Mouse (Mus musculus): ENCODE measurements around the gene Pdzd2. TPM values are rescaled to one million over a fixed set of nuclear protein-coding genes. Genes with fewer than 3 reads are reported as not detected.

Gene Pdzd2
- polyA plus RNA-seq, 1 experiment from 2014 or later = 19.2 TPM

- no peaks in the 10 kb centered on the region; the same call in 1 of the 2 replicates for H3K9me3 ChIP-seq (replicated peaks; ENCODE audit: control insufficient read depth, low read length)
Measured at GRCm38 (mm10) chr15:12408205-12408604, 331.5 kb downstream of the Pdzd2 start.

GRCm38 (mm10) chr15:12405592-12405991 is 334.1 kb downstream of the Pdzd2 start:
- Histone ChIP-seq H3K27me3 (ENCODE audit: control insufficient read depth, insufficient read depth, low read length) (no peaks in the 10 kb centered on the region), H3K36me3 (ENCODE audit: control insufficient read depth, insufficient read depth) (peaks cover 20% of the 10 kb centered on the region), H3K4me1 (ENCODE audit: control insufficient read depth, insufficient read depth, low read length) (no peaks in the 10 kb centered on the region), H3K27ac (ENCODE audit: low read length) (no peak overlapping the region), H3K9me3 (replicated peaks; ENCODE audit: control insufficient read depth, low read length) (peaks cover 2% of the 10 kb centered on the region; the same call in 1 of the 2 replicates), H3K4me3 (ENCODE audit: low read length) (no peak overlapping the region), H3K9ac (ENCODE audit: low read length) (no peak overlapping the region), H3K4me2 (ENCODE audit: low read depth, low read length) (no peak overlapping the region)
- no peak for ATAC-seq (replicated peaks; ENCODE audit: extremely low read depth, insufficient read depth, low FRiP score)
- 78% methylated on average over 5 of the region's 5 CpGs for WGBS

More at GRCm38 (mm10) chr15:12408205-12408604, 331.5 kb downstream of the Pdzd2 start:
- 75% methylated on average over 8 of the region's 8 CpGs for WGBS
- H3K4me2 ChIP-seq (ENCODE audit: low read depth, low read length) = no peak overlapping the region
- ATAC-seq (replicated peaks; ENCODE audit: extremely low read depth, insufficient read depth, low FRiP score) = no peak
- H3K9ac ChIP-seq (ENCODE audit: low read length) = no peak overlapping the region
- H3K4me3 ChIP-seq (ENCODE audit: low read length) = no peak overlapping the region
- peaks cover 12% of the 10 kb centered on the region for H3K36me3 ChIP-seq (ENCODE audit: control insufficient read depth, insufficient read depth)
- H3K4me1 ChIP-seq (ENCODE audit: control insufficient read depth, insufficient read depth, low read length) = no peaks in the 10 kb centered on the region
- no peaks in the 10 kb centered on the region for H3K27me3 ChIP-seq (ENCODE audit: control insufficient read depth, insufficient read depth, low read length)
- H3K27ac ChIP-seq (ENCODE audit: low read length) = no peak overlapping the region

- Histone ChIP-seq H3K9ac (ENCODE audit: low read length) (no peak overlapping the region), H3K4me1 (ENCODE audit: control insufficient read depth, insufficient read depth, low read length) (no peaks in the 10 kb centered on the region), H3K27ac (ENCODE audit: low read length) (no peak overlapping the region), H3K36me3 (ENCODE audit: control insufficient read depth, insufficient read depth) (peaks cover 19% of the 10 kb centered on the region), H3K27me3 (ENCODE audit: control insufficient read depth, insufficient read depth, low read length) (no peaks in the 10 kb centered on the region), H3K9me3 (replicated peaks; ENCODE audit: control insufficient read depth, low read length) (0 out of 2 replicates have a peak, but pooled peaks cover 2% of the 10 kb centered on the region), H3K4me2 (ENCODE audit: low read depth, low read length) (no peak overlapping the region), H3K4me3 (ENCODE audit: low read length) (no peak overlapping the region)
- ATAC-seq (replicated peaks; ENCODE audit: extremely low read depth, insufficient read depth, low FRiP score) = no peak
- 78% methylated on average over 6 of the region's 6 CpGs for WGBS
Measured at GRCm38 (mm10) chr15:12397032-12397431, 342.7 kb downstream of the Pdzd2 start.

- ATAC-seq (replicated peaks; ENCODE audit: extremely low read depth, insufficient read depth, low FRiP score) = no peak
Measured at GRCm38 (mm10) chr15:12394758-12395157, 345.0 kb downstream of the Pdzd2 start.

GRCm38 (mm10) chr15:12388726-12389489 is 350.8 kb downstream of the Pdzd2 start:
- Histone ChIP-seq H3K4me2 (ENCODE audit: low read depth, low read length) (no peak overlapping the region), H3K9me3 (replicated peaks; ENCODE audit: control insufficient read depth, low read length) (no peaks in the 10 kb centered on the region), H3K4me3 (ENCODE audit: low read length) (no peak overlapping the region), H3K27me3 (ENCODE audit: control insufficient read depth, insufficient read depth, low read length) (no peaks in the 10 kb centered on the region), H3K27ac (ENCODE audit: low read length) (no peak overlapping the region), H3K9ac (ENCODE audit: low read length) (no peak overlapping the region), H3K4me1 (ENCODE audit: control insufficient read depth, insufficient read depth, low read length) (no peaks in the 10 kb centered on the region), H3K36me3 (ENCODE audit: control insufficient read depth, insufficient read depth) (0 out of 2 replicates have a peak, but pooled peaks cover 5% of the 10 kb centered on the region)
- WGBS = 88% methylated on average over 15 of the region's 15 CpGs
- no peak for ATAC-seq (replicated peaks; ENCODE audit: extremely low read depth, insufficient read depth, low FRiP score)

More at GRCm38 (mm10) chr15:12394758-12395157, 345.0 kb downstream of the Pdzd2 start:
- H3K36me3 ChIP-seq (ENCODE audit: control insufficient read depth, insufficient read depth) = peaks cover 11% of the 10 kb centered on the region; the same call in 1 of the 2 replicates
- H3K4me1 ChIP-seq (ENCODE audit: control insufficient read depth, insufficient read depth, low read length) = no peaks in the 10 kb centered on the region
- 87% methylated on average over 10 of the region's 10 CpGs for WGBS
- H3K9ac ChIP-seq (ENCODE audit: low read length) = no peak overlapping the region
- no peak overlapping the region for H3K4me2 ChIP-seq (ENCODE audit: low read depth, low read length)
- H3K9me3 ChIP-seq (replicated peaks; ENCODE audit: control insufficient read depth, low read length) = no peaks in the 10 kb centered on the region
- no peak overlapping the region for H3K27ac ChIP-seq (ENCODE audit: low read length)
- no peaks in the 10 kb centered on the region for H3K27me3 ChIP-seq (ENCODE audit: control insufficient read depth, insufficient read depth, low read length)
- no peak overlapping the region for H3K4me3 ChIP-seq (ENCODE audit: low read length)

- Histone ChIP-seq H3K27me3 (ENCODE audit: control insufficient read depth, insufficient read depth, low read length) (no peaks in the 10 kb centered on the region), H3K4me1 (ENCODE audit: control insufficient read depth, insufficient read depth, low read length) (no peaks in the 10 kb centered on the region), H3K4me2 (ENCODE audit: low read depth, low read length) (no peak overlapping the region), H3K9ac (ENCODE audit: low read length) (no peak overlapping the region), H3K9me3 (replicated peaks; ENCODE audit: control insufficient read depth, low read length) (0 out of 2 replicates have a peak, but pooled peaks cover 2% of the 10 kb centered on the region), H3K36me3 (ENCODE audit: control insufficient read depth, insufficient read depth) (peaks cover 8% of the 10 kb centered on the region; the same call in 1 of the 2 replicates), H3K27ac (ENCODE audit: low read length) (no peak overlapping the region), H3K4me3 (ENCODE audit: low read length) (no peak overlapping the region)
- WGBS = 48% methylated on average over 13 of the region's 13 CpGs
- no peak; the same call in 1 of the 2 replicates for ATAC-seq (replicated peaks; ENCODE audit: extremely low read depth, insufficient read depth, low FRiP score)
Measured at GRCm38 (mm10) chr15:12384679-12385078, 355.0 kb downstream of the Pdzd2 start.

GRCm38 (mm10) chr15:12380548-12380947 is 359.2 kb downstream of the Pdzd2 start:
- Histone ChIP-seq H3K27me3 (ENCODE audit: control insufficient read depth, insufficient read depth, low read length) (no peaks in the 10 kb centered on the region), H3K27ac (ENCODE audit: low read length) (no peak overlapping the region), H3K36me3 (ENCODE audit: control insufficient read depth, insufficient read depth) (peaks cover 3% of the 10 kb centered on the region; the same call in 1 of the 2 replicates), H3K9ac (ENCODE audit: low read length) (no peak overlapping the region), H3K4me3 (ENCODE audit: low read length) (no peak overlapping the region), H3K4me2 (ENCODE audit: low read depth, low read length) (no peak overlapping the region), H3K4me1 (ENCODE audit: control insufficient read depth, insufficient read depth, low read length) (peaks cover 5% of the 10 kb centered on the region), H3K9me3 (replicated peaks; ENCODE audit: control insufficient read depth, low read length) (0 out of 2 replicates have a peak, but pooled peaks cover 2% of the 10 kb centered on the region)
- WGBS = 57% methylated on average over 5 of the region's 5 CpGs
- ATAC-seq (replicated peaks; ENCODE audit: extremely low read depth, insufficient read depth, low FRiP score) = no peak

- ATAC-seq (replicated peaks; ENCODE audit: extremely low read depth, insufficient read depth, low FRiP score) = no peak
- no peaks in the 10 kb centered on the region for H3K27me3 ChIP-seq (ENCODE audit: control insufficient read depth, insufficient read depth, low read length)
- H3K9ac ChIP-seq (ENCODE audit: low read length) = no peak overlapping the region
- H3K4me3 ChIP-seq (ENCODE audit: low read length) = no peak overlapping the region
- H3K4me2 ChIP-seq (ENCODE audit: low read depth, low read length) = no peak overlapping the region
- no peak overlapping the region for H3K27ac ChIP-seq (ENCODE audit: low read length)
- 0 out of 2 replicates have a peak, but pooled peaks cover 2% of the 10 kb centered on the region for H3K9me3 ChIP-seq (replicated peaks; ENCODE audit: control insufficient read depth, low read length)
- H3K36me3 ChIP-seq (ENCODE audit: control insufficient read depth, insufficient read depth) = peaks cover 3% of the 10 kb centered on the region; the same call in 1 of the 2 replicates
- H3K4me1 ChIP-seq (ENCODE audit: control insufficient read depth, insufficient read depth, low read length) = peaks cover 7% of the 10 kb centered on the region
- WGBS = 95% methylated on average over 3 of the region's 3 CpGs
Measured at GRCm38 (mm10) chr15:12380057-12380456, 359.7 kb downstream of the Pdzd2 start.

- Histone ChIP-seq H3K36me3 (ENCODE audit: control insufficient read depth, insufficient read depth) (peaks cover 3% of the 10 kb centered on the region), H3K4me2 (ENCODE audit: low read depth, low read length) (no peak overlapping the region), H3K27me3 (ENCODE audit: control insufficient read depth, insufficient read depth, low read length) (no peaks in the 10 kb centered on the region), H3K4me1 (ENCODE audit: control insufficient read depth, insufficient read depth, low read length) (peaks cover 9% of the 10 kb centered on the region), H3K27ac (ENCODE audit: low read length) (no peak overlapping the region), H3K9me3 (replicated peaks; ENCODE audit: control insufficient read depth, low read length) (0 out of 2 replicates have a peak, but pooled peaks cover 2% of the 10 kb centered on the region), H3K9ac (ENCODE audit: low read length) (no peak overlapping the region), H3K4me3 (ENCODE audit: low read length) (no peak overlapping the region)
- no peak for ATAC-seq (replicated peaks; ENCODE audit: extremely low read depth, insufficient read depth, low FRiP score)
- 85% methylated on average over 10 of the region's 10 CpGs for WGBS
Measured at GRCm38 (mm10) chr15:12377800-12378199, 361.9 kb downstream of the Pdzd2 start.

Data from heart, embryonic 16.5 days (tissue).